Mouse (Mus musculus) fibroblast of lung, adult 2 months (primary cell): ENCODE data around the gene Phkg2.
"Not testable (repeated sequence)": the region's sequence is repeated elsewhere in the genome, so short reads cannot be mapped to it uniquely, and the experiment has no call there.

Experiments
- DNase-seq: peaks from one replicate; pipeline ENCODE4 v3.0.0-alpha.2; 2011; ENCODE audit warnings: low read depth

The Phkg2 gene

DNA sequence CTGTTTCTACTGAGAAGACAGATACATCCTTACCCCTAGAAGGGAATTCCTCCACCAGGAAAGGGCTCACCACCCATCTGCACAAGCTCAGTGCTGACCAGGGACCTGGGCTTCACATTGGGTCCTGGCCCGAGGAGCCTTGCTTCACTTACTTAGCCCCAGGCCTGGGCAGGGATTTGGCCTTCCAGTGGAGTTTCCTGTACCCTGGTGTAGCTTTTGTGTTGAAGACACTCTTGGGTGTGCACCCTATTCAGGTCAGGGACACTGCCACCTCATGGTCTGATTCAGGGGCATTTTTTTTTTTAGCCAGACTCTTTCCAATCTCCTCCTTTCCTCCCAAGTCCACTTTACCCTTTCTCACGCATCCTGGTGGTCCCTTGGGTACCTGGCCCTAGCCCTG is 29.8 kb downstream of the Phkg2 start:
- no peak for DNase-seq

DNA sequence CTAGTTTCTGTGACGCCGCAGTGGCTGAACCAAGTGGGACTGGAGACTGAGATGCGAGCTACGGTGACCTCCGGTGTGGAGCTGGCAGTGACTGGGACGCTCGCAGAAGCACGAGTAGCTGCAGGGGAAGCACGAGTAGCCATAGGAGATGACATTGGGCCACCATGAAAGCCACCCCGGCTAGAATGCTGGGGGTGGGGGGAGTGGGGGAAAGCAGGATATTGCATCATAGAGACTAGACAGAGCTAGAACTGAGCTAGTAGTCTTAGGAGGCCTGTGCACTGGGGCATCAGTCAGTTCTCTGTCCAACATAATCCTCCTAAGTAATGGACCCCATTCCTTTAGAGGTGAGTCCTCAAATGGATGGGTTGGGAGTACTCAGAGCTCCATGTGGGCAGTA is 31.1 kb downstream of the Phkg2 start:
- no peak for DNase-seq

DNA sequence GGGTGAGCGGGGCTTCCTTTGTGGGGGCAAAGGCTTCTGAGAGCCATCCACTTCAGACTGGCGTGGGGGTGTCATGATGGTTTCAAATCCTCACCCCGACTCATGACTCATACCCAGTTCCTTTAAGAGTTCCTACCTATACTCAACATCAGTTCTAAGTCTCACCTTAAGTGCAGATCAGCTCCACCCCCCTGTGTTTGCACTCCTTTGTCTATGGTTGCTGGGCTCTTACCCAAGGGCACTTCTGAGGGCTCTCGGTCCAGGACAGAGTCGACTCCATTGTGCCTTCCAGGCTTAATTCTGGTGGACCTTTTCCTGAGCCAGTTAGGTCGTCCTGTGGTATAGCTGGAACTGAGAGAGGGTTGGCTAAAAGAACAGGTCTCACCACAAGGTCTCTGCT is 34.0 kb downstream of the Phkg2 start:
- DNase-seq, result no peak

DNA sequence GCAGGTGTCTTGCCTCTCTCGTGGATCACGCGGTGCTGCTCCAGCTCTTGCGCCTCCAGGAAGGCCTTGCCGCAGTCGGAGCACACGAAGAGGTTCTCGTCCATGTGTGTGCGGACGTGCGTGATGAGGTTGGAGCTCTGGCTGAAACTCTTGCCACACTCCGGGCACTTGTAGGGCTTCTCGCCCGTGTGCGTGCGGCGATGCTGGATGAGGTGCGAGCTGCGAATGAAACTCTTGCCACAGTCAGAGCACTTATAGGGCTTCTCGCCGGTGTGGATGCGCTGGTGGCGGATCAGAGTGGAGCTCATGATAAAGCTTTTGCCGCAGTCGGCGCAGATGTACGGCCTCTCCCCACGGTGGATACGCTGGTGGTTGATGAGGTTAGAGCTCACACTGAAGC is 37.9 kb downstream of the Phkg2 start:
- DNase-seq, result no peak

DNA sequence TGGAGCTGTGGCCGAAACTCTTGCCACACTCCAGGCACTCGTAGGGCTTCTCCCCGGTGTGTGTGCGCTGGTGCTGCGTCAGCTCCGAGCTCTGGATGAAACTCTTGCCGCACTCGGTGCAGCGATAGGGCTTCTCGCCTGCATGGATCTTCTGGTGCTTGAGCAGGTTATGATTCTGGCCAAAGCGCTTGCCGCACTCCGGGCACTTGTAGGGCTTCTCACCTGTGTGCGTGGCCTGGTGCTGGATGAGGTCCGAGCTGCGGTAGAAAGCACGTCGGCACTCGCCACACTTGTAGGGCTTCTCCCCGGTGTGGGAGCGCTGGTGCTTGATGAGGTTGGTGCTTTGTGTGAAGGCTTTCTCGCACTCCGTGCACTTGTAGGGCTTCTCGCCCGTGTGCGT is 38.4 kb downstream of the Phkg2 start:
- DNase-seq, result no peak

DNA sequence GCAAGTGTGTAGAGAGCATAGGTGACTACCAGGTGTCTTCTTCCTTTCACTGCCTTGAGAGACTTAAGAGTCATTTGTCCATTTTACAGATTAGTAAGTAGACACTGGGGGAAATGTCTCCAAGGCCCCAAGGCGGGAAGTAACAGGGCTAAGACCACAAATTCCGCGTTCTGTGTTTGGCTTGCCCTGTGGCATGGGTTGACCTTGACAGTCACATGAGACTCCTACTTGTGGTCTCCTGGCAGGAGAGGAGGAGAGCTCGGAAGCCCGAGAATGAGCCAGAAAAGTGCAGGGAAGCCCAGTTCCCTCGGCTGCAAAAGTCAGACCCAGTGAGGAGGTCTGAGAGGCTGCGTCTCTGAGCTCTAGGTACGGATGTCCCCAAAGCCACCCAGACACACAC is 40.4 kb downstream of the Phkg2 start:
- DNase-seq, result no peak

DNA sequence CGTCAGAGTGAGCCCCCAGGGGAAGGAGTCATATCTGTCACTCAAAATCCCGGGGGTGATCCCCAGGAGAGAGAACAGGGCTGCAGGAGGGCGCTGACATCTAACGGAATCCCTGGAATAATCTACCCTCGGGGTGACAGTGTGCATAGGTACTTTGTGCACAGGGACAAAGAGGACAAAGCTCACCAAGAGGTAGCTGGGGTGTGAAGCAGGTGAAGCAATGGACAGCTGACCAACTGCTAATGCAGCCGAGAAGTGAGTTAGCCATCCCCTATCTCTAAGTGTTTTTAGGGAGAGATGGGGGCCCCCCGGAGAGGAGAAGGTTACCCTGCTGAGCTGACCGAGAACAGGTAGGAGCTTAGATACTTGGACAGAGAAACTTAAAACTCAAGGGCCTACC is 41.0 kb downstream of the Phkg2 start:
- DNase-seq, result no peak

DNA sequence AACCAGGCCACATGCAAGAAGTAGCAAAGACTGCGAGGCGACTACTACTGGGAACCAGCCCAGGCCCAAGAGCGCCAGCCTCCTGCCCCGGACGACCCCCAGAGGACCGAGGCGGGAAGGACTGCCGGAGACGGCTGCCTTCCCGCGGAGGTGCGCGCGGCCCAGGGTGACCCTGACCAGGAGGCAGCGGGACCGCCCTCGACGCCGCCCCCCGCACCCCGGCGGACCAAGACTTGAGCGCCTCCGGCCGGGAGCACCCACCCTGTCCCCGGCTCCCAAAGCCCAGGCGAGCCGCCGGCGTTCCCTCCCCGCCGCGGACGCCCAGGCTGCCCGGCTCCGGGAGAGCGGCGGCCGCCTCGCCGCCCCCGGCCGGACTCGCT is 41.4 kb downstream of the Phkg2 start:
- DNase-seq, result no peak

DNA sequence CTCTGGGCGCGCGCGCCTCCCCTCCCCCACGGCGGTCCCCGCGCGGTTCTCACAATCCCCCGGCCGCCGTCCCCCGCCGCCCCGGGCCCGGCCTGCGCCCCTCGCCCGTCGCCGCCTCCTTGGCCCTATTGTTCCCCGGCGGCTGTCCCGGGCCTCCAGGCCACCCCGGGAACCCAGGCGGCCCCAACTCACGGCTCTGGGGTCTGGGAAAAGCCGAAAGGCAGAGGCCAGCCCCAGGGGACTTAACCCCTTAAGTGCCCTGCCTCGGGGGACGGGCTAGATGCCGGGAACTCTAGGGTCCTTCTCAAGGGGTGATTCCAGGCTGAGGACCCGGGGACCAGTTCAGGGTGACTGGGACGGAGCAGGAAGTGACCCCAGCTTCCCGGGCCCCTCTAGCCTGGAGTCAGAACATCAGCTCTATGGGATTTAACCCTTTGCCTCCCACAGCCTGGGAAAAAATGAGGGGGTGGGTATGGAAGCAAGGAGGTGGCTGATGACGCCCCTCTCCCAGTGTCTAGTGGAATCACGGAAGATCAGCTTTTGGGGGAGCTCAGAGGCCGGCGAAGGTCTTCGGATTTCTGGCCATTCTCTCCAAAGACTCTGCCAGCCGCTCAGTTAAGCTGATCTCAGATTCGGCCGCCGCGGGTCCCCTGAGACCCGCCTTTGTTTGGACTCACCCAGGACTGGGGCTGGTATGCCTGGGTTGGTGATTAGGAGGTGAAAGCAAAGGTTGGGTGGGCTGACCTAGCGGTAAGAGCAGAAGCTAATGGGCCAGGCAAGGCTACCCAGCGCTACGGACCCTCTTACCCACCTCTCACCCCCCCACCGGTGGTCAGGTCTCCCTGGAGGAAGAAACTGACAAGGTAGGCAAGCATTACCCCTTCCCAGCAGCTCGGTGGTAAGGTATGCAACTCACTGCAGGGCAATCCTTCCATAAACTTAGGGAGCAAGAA is 42.0 kb downstream of the Phkg2 start, which contains the start of gene Zfp629:
Gene Zfp629, minus strand, starts transcription at position 907 of the 953 bp plus-strand sequence.
- peak; percentile 21 for DNase-seq

DNA sequence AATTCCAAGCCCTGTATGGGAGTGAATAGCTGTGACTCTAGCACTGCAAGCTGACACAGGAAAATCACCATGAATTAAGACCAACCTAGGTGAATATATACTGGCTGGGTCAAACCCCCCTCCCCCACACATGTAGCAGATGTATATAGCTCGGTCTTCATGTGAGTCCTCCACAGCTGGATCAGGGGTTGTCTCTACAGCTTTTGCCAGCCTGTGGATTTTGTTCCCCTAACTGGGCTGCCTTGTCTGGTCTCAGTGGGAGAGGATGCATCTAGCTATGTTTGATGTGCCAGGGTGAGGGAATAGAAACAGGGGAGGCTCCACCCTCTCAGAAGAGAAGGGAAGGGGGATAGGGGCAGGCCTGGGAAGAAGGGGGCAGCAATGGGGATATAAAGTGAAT is 43.2 kb downstream of the Phkg2 start:
- no peak for DNase-seq

DNA sequence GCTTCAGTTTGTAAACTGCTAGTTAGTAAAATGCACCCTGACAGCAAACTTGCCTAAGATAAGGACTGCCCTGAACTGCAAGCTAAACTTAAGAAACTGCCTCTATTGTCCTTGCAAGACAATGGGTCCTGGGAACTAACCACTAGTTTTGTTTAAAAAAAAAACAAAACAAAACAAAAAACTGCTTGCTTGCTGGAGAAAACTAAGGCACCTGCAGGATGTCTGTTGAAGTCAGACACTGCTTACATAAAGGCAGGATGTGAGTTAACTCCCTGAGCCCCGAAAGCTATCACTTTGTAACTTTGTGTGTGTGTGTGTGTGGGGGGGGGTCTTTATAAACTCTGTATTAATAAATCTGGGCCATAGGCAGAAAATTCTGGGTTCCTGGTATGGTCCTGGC is 43.7 kb downstream of the Phkg2 start:
- no peak for DNase-seq

DNA sequence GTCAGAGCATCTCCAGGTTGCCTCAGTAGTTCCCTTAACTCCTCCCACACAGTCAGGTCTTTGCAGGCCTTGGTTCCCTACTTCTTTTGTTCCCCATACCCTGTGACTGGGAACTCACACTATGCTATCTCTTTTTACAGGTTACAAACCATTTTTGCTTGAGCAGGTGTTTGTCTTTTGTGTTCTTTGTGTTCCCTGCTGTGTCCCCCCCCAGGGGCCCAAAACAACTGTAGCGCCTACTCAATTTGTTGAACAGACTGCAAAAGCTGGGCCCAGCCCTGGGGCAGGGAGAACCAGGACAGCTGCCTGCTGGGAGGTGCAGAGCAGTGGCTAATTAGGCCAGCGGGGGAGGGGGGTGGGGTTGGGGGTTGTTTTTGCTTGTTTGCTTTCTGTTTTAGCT is 44.8 kb downstream of the Phkg2 start:
- no peak for DNase-seq

DNA sequence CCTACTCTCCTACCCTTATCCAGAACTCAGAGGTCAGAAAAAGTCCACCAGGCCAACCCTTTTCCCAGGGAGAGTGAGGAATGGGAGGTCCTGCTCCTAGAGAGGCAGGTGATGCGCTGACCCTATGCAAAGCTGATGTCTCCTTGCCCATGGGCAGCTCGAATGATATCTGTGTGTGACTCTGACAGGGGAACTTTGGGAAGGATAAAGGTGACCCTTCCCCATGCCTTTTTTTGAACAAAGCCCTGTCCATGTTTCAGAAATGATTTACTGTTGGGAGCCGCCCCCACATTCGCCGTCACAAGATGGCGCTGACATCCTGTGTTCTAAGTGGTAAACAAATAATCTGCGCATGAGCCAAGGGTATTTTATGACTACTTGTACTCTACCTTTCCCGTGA is 45.3 kb downstream of the Phkg2 start:
- not testable (repeated sequence) for DNase-seq

DNA sequence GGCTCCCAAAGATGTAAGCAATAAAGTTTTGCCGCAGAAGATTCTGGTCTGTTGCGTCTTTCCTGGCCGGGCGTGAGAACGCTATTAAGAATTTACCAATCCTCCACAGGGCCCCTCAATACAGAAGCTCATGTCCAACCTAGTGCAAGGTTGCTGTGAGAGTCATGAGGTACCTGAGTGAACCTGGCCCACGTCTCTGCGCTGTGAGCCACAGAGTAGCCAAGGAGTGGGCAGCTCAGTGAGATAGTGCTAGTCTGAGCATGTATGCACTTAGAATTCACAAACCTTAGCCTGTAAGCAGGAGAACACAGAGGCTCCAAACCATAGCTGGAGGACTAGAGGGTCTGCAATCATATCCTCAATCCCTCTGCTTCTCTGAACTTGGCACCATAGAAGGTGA is 52.9 kb downstream of the Phkg2 start:
- DNase-seq, result no peak

DNA sequence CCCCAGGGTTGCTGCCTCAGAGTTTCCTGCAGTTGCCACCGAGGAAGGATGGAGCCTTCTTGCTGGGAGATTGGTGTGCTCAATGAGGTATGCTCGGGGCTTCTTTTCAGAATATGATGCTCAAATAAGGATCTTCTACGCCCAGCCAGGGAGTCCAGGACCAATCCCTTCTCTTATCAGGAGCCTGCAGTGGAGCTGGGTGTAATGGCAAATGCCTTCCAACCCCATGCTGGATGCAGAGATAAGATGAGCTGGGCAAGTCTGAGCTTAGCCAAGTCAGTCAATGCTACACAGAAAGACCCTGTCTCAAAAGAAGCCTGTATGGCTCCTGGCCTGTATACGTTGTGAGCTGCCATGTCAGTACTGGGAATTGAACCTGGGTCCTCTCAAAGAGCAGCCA is 53.3 kb downstream of the Phkg2 start:
- DNase-seq, result no peak

DNA sequence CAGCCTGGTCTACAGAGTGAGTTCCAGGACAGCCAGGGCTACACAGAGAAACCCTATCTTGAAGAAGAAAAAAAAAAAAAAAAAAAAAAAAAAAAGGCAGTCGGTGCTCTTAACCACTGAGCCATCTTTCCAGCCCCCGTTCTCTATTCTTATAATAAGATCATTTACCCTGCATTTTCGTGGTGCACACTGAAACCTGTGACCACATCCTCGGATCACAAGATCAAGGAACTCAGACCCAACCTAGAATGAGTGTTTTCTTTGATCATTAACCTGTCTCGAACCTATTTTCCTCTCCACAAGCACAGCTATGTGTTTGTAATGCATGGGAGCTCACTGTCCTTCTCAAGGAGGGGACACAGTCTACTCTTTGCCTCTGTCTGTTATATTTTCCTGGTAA is 55.5 kb downstream of the Phkg2 start:
- DNase-seq, result no peak

DNA sequence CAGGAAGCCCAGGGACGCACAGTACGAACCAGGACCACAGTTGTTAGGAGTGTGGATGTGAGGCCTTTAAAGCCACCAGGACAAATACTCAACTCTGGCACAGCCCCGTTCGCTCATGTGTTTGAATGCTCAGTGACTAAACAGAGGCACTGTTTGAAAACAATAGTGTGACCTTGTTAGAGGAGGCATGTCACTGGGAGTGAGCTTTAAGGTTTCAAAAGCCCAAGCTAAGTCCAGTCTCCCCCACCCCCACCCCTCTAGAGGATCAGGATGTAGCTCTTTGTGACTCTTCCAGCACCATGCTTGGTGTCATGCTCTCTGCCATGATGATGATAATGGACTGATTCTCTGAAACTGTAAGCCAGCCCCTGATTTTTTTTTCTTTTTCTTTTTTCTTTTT is 58.3 kb downstream of the Phkg2 start:
- no peak for DNase-seq
